10 mouse cellular contexts compared by ENCODE assay signal in the genomic region with DNA sequence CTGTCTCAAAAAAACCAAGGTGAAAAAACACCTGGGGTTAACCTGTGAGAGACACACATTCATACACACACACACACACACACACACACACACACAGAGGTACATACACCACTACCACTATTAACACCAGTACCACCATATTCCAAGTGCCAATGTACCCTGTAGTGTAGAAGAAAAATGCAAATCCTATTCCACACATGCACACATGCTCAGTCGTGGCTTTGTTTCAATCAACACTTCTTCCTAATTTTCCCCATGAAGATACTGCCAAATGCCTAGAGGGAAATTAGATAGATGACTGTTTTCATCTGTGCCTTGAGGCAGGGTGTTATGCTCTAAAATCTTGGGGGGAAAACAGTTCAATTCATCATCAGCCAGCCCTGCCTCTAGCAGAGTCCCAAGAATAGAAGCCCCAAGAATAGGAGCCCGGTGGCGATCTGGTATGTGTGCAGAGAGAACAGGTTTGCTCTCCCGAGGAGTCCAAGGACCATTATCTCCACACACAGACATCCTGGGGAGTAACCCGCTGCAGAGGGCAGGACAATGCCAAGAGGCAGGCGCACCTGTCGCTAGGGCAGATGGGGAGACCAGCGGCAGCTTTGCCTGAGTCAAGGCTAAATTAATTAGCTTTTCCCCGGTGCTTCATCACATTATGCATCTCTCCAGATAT.
DNase-seq lines count a peak whose midpoint lies in the region; ATAC-seq and TF ChIP-seq lines count a peak whose summit lies in the region.
"Had no signal": no experiment of that assay in that cellular context is flagged by ENCODE, and none has a peak within 500 bp of the region (broad histone marks: within the 10 kb centered on the region; RNA-seq: fewer than 3 reads in every experiment).

No protein-coding gene starts in this region.

- no peaks in the 10 kb centered on the region for H3K27me3 ChIP-seq in lung, embryonic 14.5 days (ENCODE audit: insufficient read depth, low read length)
- H3K27me3 ChIP-seq in hindbrain, embryonic 16.5 days (replicated peaks; ENCODE audit: control insufficient read depth, insufficient read depth, low read length): no peaks in the 10 kb centered on the region
- H3K27me3 ChIP-seq: stomach, embryonic 15.5 days had no signal

- WGBS in lung, embryonic 14.5 days: 55% methylated on average over 9 of the region's 9 CpGs
- WGBS in hindbrain, embryonic 16.5 days: 20% methylated on average over 9 of the region's 9 CpGs

- no peak overlapping the region for H3K9ac ChIP-seq in lung, embryonic 14.5 days
- no peak overlapping the region for H3K9ac ChIP-seq in hindbrain, embryonic 16.5 days (ENCODE audit: low read depth, low read length)
- H3K9ac ChIP-seq: stomach, embryonic 15.5 days had no signal

- H3K4me2 ChIP-seq in lung, embryonic 14.5 days: no peak overlapping the region
- peak overlapping the region; percentile 2; the same call in 1 of the 2 replicates for H3K4me2 ChIP-seq in hindbrain, embryonic 16.5 days (ENCODE audit: low read length)
- H3K4me2 ChIP-seq: heart, embryonic 11.5 days; stomach, embryonic 15.5 days had no signal

- no peaks in the 10 kb centered on the region for H3K36me3 ChIP-seq in lung, embryonic 14.5 days (ENCODE audit: insufficient read depth)
- no peaks in the 10 kb centered on the region for H3K36me3 ChIP-seq in hindbrain, embryonic 16.5 days (ENCODE audit: control insufficient read depth, insufficient read depth, low read length)
- H3K36me3 ChIP-seq: stomach, embryonic 15.5 days had no signal

- no peak overlapping the region for H3K27ac ChIP-seq in lung, embryonic 14.5 days (ENCODE audit: low read depth)
- 0 out of 2 replicates have a peak overlapping the region, but pooled peaks have one; percentile 6 for H3K27ac ChIP-seq in hindbrain, embryonic 16.5 days (ENCODE audit: low read depth, low read length)
- H3K27ac ChIP-seq: stomach, embryonic 15.5 days had no signal

- no peak for TF ChIP-seq CTCF in lung, embryonic 14.5 days (IDR thresholded peaks at IDR 0.05; ENCODE audit: low read depth)

- no peak overlapping the region for H3K4me3 ChIP-seq in lung, embryonic 14.5 days (ENCODE audit: low read depth, low read length)
- no peak overlapping the region for H3K4me3 ChIP-seq in hindbrain, embryonic 16.5 days (ENCODE audit: low read length)
- H3K4me3 ChIP-seq: stomach, embryonic 15.5 days had no signal

- peak; percentile 35 for DNase-seq in lung, embryonic 14.5 days
- DNase-seq in lung, postnatal 14 days: no peak
- DNase-seq in cerebellum, adult 11 months: peak; percentile 78
- peak; percentile 77 to 92 for DNase-seq in cerebellum, postnatal 10 days
- DNase-seq in kidney, postnatal 36 days: no peak

- peaks cover 1% of the 10 kb centered on the region for H3K4me1 ChIP-seq in lung, embryonic 14.5 days (ENCODE audit: insufficient read depth)
- peaks cover 3% of the 10 kb centered on the region for H3K4me1 ChIP-seq in hindbrain, embryonic 16.5 days (ENCODE audit: control insufficient read depth, insufficient read depth, low read depth, low read length)
- H3K4me1 ChIP-seq: stomach, embryonic 15.5 days had no signal

- H3K9me3 ChIP-seq in lung, embryonic 14.5 days (ENCODE audit: low read depth, low read length): no peaks in the 10 kb centered on the region
- no peaks in the 10 kb centered on the region for H3K9me3 ChIP-seq in hindbrain, embryonic 16.5 days (ENCODE audit: control insufficient read depth, low read length)
- H3K9me3 ChIP-seq: stomach, embryonic 15.5 days had no signal

- ATAC-seq in lung, embryonic 14.5 days (ENCODE audit: insufficient read depth): 0 out of 2 replicates have a peak, but pooled peaks have one; percentile 65
- ATAC-seq in hindbrain, embryonic 16.5 days: peak; percentile 91
- no peak for ATAC-seq in inflammation-experienced regulatory T-cells, adult 6 months
- ATAC-seq: CD4-positive, CD25-positive, alpha-beta regulatory T cell, adult 4 months had no signal

Comparison
In these comparisons a context has a peak if more than half of its experiments do, and no peak if none do; other contexts are left out.
1. DNase-seq: peak in lung, embryonic 14.5 days (single experiment), cerebellum, adult 11 months (single experiment) and cerebellum, postnatal 10 days (2 of 2); none in lung, postnatal 14 days (single experiment) and kidney, postnatal 36 days (0 of 2).